18 mouse cellular contexts compared by ENCODE assay signal in genomic region chr4:100158401-100158800, GRCm38 (mm10).
"Had no signal": no experiment of that assay in that cellular context is flagged by ENCODE, and none has a peak within 500 bp of the region (broad histone marks: within the 10 kb centered on the region; RNA-seq: fewer than 3 reads in every experiment).

No protein-coding gene starts in this region.

- H3K4me1 ChIP-seq: liver, embryonic 13.5 days; neural tube, embryonic 15.5 days had no signal

- H3K4me3 ChIP-seq: left cerebral cortex, adult 2 months; liver, embryonic 13.5 days; midbrain, embryonic 12.5 days; neural tube, embryonic 12.5 days; neural tube, embryonic 15.5 days had no signal

- H3K4me2 ChIP-seq: liver, embryonic 13.5 days; midbrain, embryonic 12.5 days; neural tube, embryonic 12.5 days; neural tube, embryonic 15.5 days had no signal

- H3K27me3 ChIP-seq: liver, embryonic 13.5 days; midbrain, embryonic 12.5 days; neural tube, embryonic 12.5 days; neural tube, embryonic 15.5 days had no signal

- H3K9me3 ChIP-seq: liver, embryonic 13.5 days; midbrain, embryonic 12.5 days; neural tube, embryonic 12.5 days; neural tube, embryonic 15.5 days had no signal

- H3K9ac ChIP-seq: liver, embryonic 13.5 days; midbrain, embryonic 12.5 days; neural tube, embryonic 12.5 days; neural tube, embryonic 15.5 days had no signal

- H3K36me3 ChIP-seq: liver, embryonic 13.5 days; midbrain, embryonic 12.5 days; neural tube, embryonic 12.5 days; neural tube, embryonic 15.5 days had no signal

- DNase-seq: kidney, postnatal 36 days; layer of hippocampus, postnatal 36 days; liver, embryonic 13.5 days; lung, adult 2 months; lung, postnatal 14 days; lung, postnatal 4 days; right cerebral cortex, adult 18-20 months; right cerebral cortex, postnatal 14 days; right cerebral cortex, postnatal 4 days; thymus, adult 2 months; thymus, postnatal 14 days; thymus, postnatal 4 days had no signal

- H3K27ac ChIP-seq: kidney, postnatal 0 days; left cerebral cortex, adult 2 months; liver, embryonic 13.5 days; midbrain, embryonic 12.5 days; neural tube, embryonic 12.5 days; neural tube, embryonic 15.5 days; stomach, postnatal 0 days had no signal
